Mouse (Mus musculus) small intestine, adult 2 months (tissue): ENCODE results near the gene Sfmbt2. TPM values are rescaled to one million over a fixed set of nuclear protein-coding genes. Genes with fewer than 3 reads are reported as not detected.

ENCODE experiments used
- H3K27ac ChIP-seq: fragments of 200-500 bp; 2 replicates; pipeline ENCODE4 v1.5.1; 2012; ENCODE audit warnings: low read depth, low read length, control low read depth, inconsistent platforms; ENCODE audit not compliant: insufficient read depth
- H3K27me3 ChIP-seq: fragments of 200-500 bp; 2 replicates; pipeline ENCODE4 v1.6.1; 2012; ENCODE audit warnings: mild to moderate bottlenecking, moderate library complexity, low read length, inconsistent platforms; ENCODE audit not compliant: control insufficient read depth, insufficient read depth
- H3K36me3 ChIP-seq: fragments of 200-500 bp; 2 replicates; pipeline ENCODE4 v1.6.1; 2012; ENCODE audit warnings: mild to moderate bottlenecking, low read length, control low read depth, inconsistent platforms; ENCODE audit not compliant: control insufficient read depth, insufficient read depth
- H3K4me1 ChIP-seq: fragments of 200-500 bp; 2 replicates; pipeline ENCODE4 v1.6.1; 2012; ENCODE audit warnings: low read length, inconsistent platforms, mixed read lengths; ENCODE audit not compliant: control insufficient read depth, insufficient read depth, insufficient read length
- H3K4me3 ChIP-seq: fragments of 200-500 bp; 2 replicates; pipeline ENCODE4 v1.5.1; 2012; ENCODE audit warnings: low read depth, mild to moderate bottlenecking, control low read depth, inconsistent platforms, low read length, moderate library complexity
- CTCF ChIP-seq: fragments of 200-500 bp; IDR thresholded peaks from 2 replicates; pipeline ENCODE4 v1.5.1; 2012; ENCODE audit warnings: low read depth, mild to moderate bottlenecking, control low read depth, inconsistent platforms, low read length, moderate library complexity, mixed read lengths; ENCODE audit not compliant: insufficient replicate concordance, insufficient read length; ENCODE audit errors: extremely low read depth
- POLR2A ChIP-seq: fragments of 200-500 bp; IDR thresholded peaks from 2 replicates; pipeline ENCODE4 v1.6.1; 2012; ENCODE audit warnings: low read depth, mild to moderate bottlenecking, control low read depth, inconsistent platforms, low read length, moderate library complexity
- WGBS: fragments of 180-500 bp; shearing (Covaris S2); methylation state at CpG from one replicate; pipeline ENCODE4 v1.1.7; 2018; 5-methylcytosine and 5-hydroxymethylcytosine counted together
- polyA plus RNA-seq: library from polyadenylated mRNA; depleted of rRNA; stranded (reverse); fragments of >200 nt; gene quantifications from 2 replicates; pipeline ENCODE4 v1.2.3, GENCODE M21; 2012

Sfmbt2 gene
- polyA plus RNA-seq, 1 experiment, result 0.01 TPM

- TF ChIP-seq POLR2A (no peak), CTCF (no peak)
- H3K27ac ChIP-seq, result no peak overlapping the region
- WGBS, result 11% methylated on average over 11 of the region's 18 CpGs
- peaks cover 17% of the 10 kb centered on the region for H3K4me1 ChIP-seq
- no peaks in the 10 kb centered on the region for H3K36me3 ChIP-seq
- no peak overlapping the region for H3K4me3 ChIP-seq
- H3K27me3 ChIP-seq, result peaks cover 65% of the 10 kb centered on the region
Observed at GRCm38 (mm10) chr2:10371899-10372298, 1.6 kb downstream of the Sfmbt2 start.

- Histone ChIP-seq H3K27ac (no peak overlapping the region), H3K4me3 (peak overlapping the region; percentile 74), H3K36me3 (no peaks in the 10 kb centered on the region), H3K4me1 (peaks cover 17% of the 10 kb centered on the region), H3K27me3 (peaks cover 65% of the 10 kb centered on the region)
- TF ChIP-seq POLR2A (no peak), CTCF (no peak)
- 2% methylated on average over 31 of the region's 31 CpGs for WGBS
Observed at GRCm38 (mm10) chr2:10372321-10372723, 2.0 kb downstream of the Sfmbt2 start.

- Histone ChIP-seq H3K36me3 (no peaks in the 10 kb centered on the region), H3K27me3 (peaks cover 65% of the 10 kb centered on the region), H3K4me3 (peak overlapping the region; percentile 74), H3K27ac (no peak overlapping the region), H3K4me1 (peaks cover 17% of the 10 kb centered on the region)
- no peak for TF ChIP-seq CTCF
- 3% methylated on average over 35 of the region's 35 CpGs for WGBS
Observed at GRCm38 (mm10) chr2:10372776-10373507, 2.6 kb downstream of the Sfmbt2 start.

GRCm38 (mm10) chr2:10373508-10374206 is 3.3 kb downstream of the Sfmbt2 start:
- peaks cover 17% of the 10 kb centered on the region for H3K4me1 ChIP-seq
- WGBS, result 2% methylated on average over 30 of the region's 30 CpGs
- TF ChIP-seq CTCF (no peak), POLR2A (no peak)
- H3K27ac ChIP-seq, result no peak overlapping the region
- peak overlapping the region; percentile 53 for H3K4me3 ChIP-seq
- no peaks in the 10 kb centered on the region for H3K36me3 ChIP-seq
- H3K27me3 ChIP-seq, result peaks cover 65% of the 10 kb centered on the region

GRCm38 (mm10) chr2:10374207-10375023 is 4.1 kb downstream of the Sfmbt2 start:
- Histone ChIP-seq H3K4me3 (peak overlapping the region; percentile 53), H3K36me3 (no peaks in the 10 kb centered on the region), H3K27ac (no peak overlapping the region), H3K27me3 (peaks cover 62% of the 10 kb centered on the region), H3K4me1 (peaks cover 17% of the 10 kb centered on the region)
- WGBS, result 2% methylated on average over 34 of the region's 34 CpGs
- TF ChIP-seq CTCF, result 0 out of 2 replicates have a peak, but pooled peaks have one; percentile 14
- no peak for TF ChIP-seq POLR2A

- no peak overlapping the region for H3K27ac ChIP-seq
- TF ChIP-seq POLR2A (no peak), CTCF (no peak)
- no peaks in the 10 kb centered on the region for H3K36me3 ChIP-seq
- peaks cover 59% of the 10 kb centered on the region for H3K27me3 ChIP-seq
- WGBS, result 2% methylated on average over 22 of the region's 22 CpGs
- peaks cover 17% of the 10 kb centered on the region for H3K4me1 ChIP-seq
- peak overlapping the region; percentile 53 for H3K4me3 ChIP-seq
Observed at GRCm38 (mm10) chr2:10375024-10375372, 4.7 kb downstream of the Sfmbt2 start.

- 81% methylated on average over 4 of the region's 4 CpGs for WGBS
- no peaks in the 10 kb centered on the region for H3K36me3 ChIP-seq
Observed at GRCm38 (mm10) chr2:10389988-10390387, 19.7 kb downstream of the Sfmbt2 start.

More at GRCm38 (mm10) chr2:10389988-10390387, 19.7 kb downstream of the Sfmbt2 start:
- TF ChIP-seq CTCF, result no peak
- no peak for TF ChIP-seq POLR2A
- Histone ChIP-seq H3K27ac (no peak overlapping the region), H3K4me1 (no peaks in the 10 kb centered on the region), H3K4me3 (no peak overlapping the region), H3K27me3 (no peaks in the 10 kb centered on the region)
